Mouse (Mus musculus) CH12.LX (cell line): ENCODE results near the gene 4921504E06Rik. TPM values are rescaled to one million over a fixed set of nuclear protein-coding genes. Genes with fewer than 3 reads are reported as not detected.

Source experiments
- DNase-seq: peaks from one replicate; pipeline ENCODE4 v3.0.0-alpha.2; 2013; ENCODE audit errors: extremely low read depth
- H3K27ac ChIP-seq: 2 replicates; pipeline ENCODE4 v1.5.1; 2012; ENCODE audit warnings: low read depth, mild to moderate bottlenecking, control low read depth, moderate library complexity; ENCODE audit not compliant: insufficient read depth
- H3K27me3 ChIP-seq: replicated peaks from 2 replicates; pipeline ENCODE3; 2012; ENCODE audit warnings: inconsistent platforms
- H3K36me3 ChIP-seq, 2 experiments: replicated peaks in 1 of 2; 2 replicates each; pipeline versions ENCODE3 to v1.6.1; 2012; ENCODE audit warnings: inconsistent platforms in 1 of 2, low read length in 1 of 2, mild to moderate bottlenecking in 1 of 2, mixed read lengths in 1 of 2, moderate library complexity in 1 of 2; ENCODE audit not compliant: control insufficient read depth in 1 of 2, insufficient read depth in 1 of 2
- H3K4me1 ChIP-seq, 2 experiments: 2 replicates each; pipeline ENCODE4 v1.6.1; 2012; ENCODE audit warnings: inconsistent platforms in 1 of 2, moderate library complexity in 1 of 2; ENCODE audit not compliant: insufficient read depth in 2 of 2, control insufficient read depth in 1 of 2
- H3K4me2 ChIP-seq: 2 replicates; pipeline ENCODE4 v1.6.1; 2012; ENCODE audit warnings: low read depth, mild to moderate bottlenecking, control low read depth; ENCODE audit not compliant: poor library complexity, insufficient read depth, severe bottlenecking
- H3K4me3 ChIP-seq, 3 experiments: fragments of 150-350 bp in 1 of 3; sonication (generic) in 1 of 3; replicated peaks in 1 of 3; 2 replicates each; pipeline versions ENCODE3 to v1.5.1; 2011 to 2012; ENCODE audit warnings: low read depth in 2 of 3, low read length in 2 of 3, mild to moderate bottlenecking in 2 of 3, moderate library complexity in 2 of 3, control low read depth in 1 of 3, improper control_type of control experiment in 1 of 3, inconsistent platforms in 1 of 3, mixed read lengths in 1 of 3; ENCODE audit not compliant: poor library complexity in 1 of 3
- H3K79me2 ChIP-seq: replicated peaks from 2 replicates; pipeline ENCODE4 v1.6.1; 2012; ENCODE audit warnings: mild to moderate bottlenecking, moderate library complexity; ENCODE audit not compliant: control insufficient read depth, poor library complexity, insufficient read depth, severe bottlenecking; ENCODE audit errors: extremely low read depth
- H3K9ac ChIP-seq: 2 replicates; pipeline ENCODE4 v1.6.1; 2012; ENCODE audit warnings: low read depth, mild to moderate bottlenecking, control low read depth, moderate library complexity; ENCODE audit not compliant: insufficient read depth
- H3K9me3 ChIP-seq: replicated peaks from 2 replicates; pipeline ENCODE3; 2012; ENCODE audit warnings: low read length, inconsistent platforms, mixed read lengths
- CHD1 ChIP-seq: IDR thresholded peaks from 2 replicates; pipeline ENCODE4 v1.6.1; 2012; ENCODE audit warnings: low read depth, low read length, improper control_type of control experiment, inconsistent platforms
- E2F4 ChIP-seq: IDR thresholded peaks from 2 replicates; pipeline ENCODE4 v1.6.1; 2011; ENCODE audit warnings: low read depth, low read length, improper control_type of control experiment; ENCODE audit not compliant: insufficient replicate concordance
- ELF1 ChIP-seq: IDR thresholded peaks from 2 replicates; pipeline ENCODE4 v1.6.1; 2014; ENCODE audit warnings: low read depth, mild to moderate bottlenecking, inconsistent platforms, low read length, improper control_type of control experiment
- EP300 ChIP-seq: IDR thresholded peaks from 2 replicates; pipeline ENCODE4 v1.6.1; 2011; ENCODE audit warnings: low read length, improper control_type of control experiment
- GABPA ChIP-seq: IDR thresholded peaks from 2 replicates; pipeline ENCODE4 v1.6.1; 2012; ENCODE audit warnings: low read depth, low read length, improper control_type of control experiment, inconsistent platforms; ENCODE audit not compliant: insufficient replicate concordance
- IRF4 ChIP-seq: IDR thresholded peaks from 2 replicates; pipeline ENCODE4 v1.6.1; 2014; ENCODE audit warnings: low read depth, mild to moderate bottlenecking, inconsistent platforms, low read length, improper control_type of control experiment
- JUN ChIP-seq: IDR thresholded peaks from 2 replicates; pipeline ENCODE4 v1.6.1; 2011; ENCODE audit warnings: low read depth, mild to moderate bottlenecking, low read length, improper control_type of control experiment, moderate library complexity; ENCODE audit not compliant: insufficient read depth
- JUND ChIP-seq: conservative IDR thresholded peaks from 2 replicates; pipeline ENCODE4 v1.6.1; 2011; ENCODE audit warnings: low read depth, low read length, improper control_type of control experiment
- MAFK ChIP-seq: IDR thresholded peaks from 2 replicates; pipeline ENCODE4 v1.6.1; 2011; ENCODE audit warnings: low read length, improper control_type of control experiment; ENCODE audit not compliant: insufficient replicate concordance
- MAX ChIP-seq: IDR thresholded peaks from 2 replicates; pipeline ENCODE4 v1.6.1; 2011; ENCODE audit warnings: low read length, improper control_type of control experiment
- MEF2A ChIP-seq: IDR thresholded peaks from 2 replicates; pipeline ENCODE4 v1.6.1; 2014; ENCODE audit warnings: low read depth, mild to moderate bottlenecking, inconsistent platforms, low read length, improper control_type of control experiment, borderline replicate concordance
- NELFE ChIP-seq: IDR thresholded peaks from 2 replicates; pipeline ENCODE4 v1.6.1; 2011; ENCODE audit warnings: low read depth, low read length, improper control_type of control experiment
- PAX5 ChIP-seq: IDR thresholded peaks from 2 replicates; pipeline ENCODE4 v1.6.1; 2012; ENCODE audit warnings: low read length, inconsistent platforms, mixed read lengths
- POLR2AphosphoS2 ChIP-seq: IDR thresholded peaks from 2 replicates; pipeline ENCODE4 v1.6.1; 2011; ENCODE audit warnings: low read depth, low read length, improper control_type of control experiment
- RCOR1 ChIP-seq: conservative IDR thresholded peaks from 2 replicates; pipeline ENCODE4 v1.6.1; 2012; ENCODE audit warnings: low read depth, mild to moderate bottlenecking, inconsistent platforms, low read length, improper control_type of control experiment
- SMC3 ChIP-seq: IDR thresholded peaks from 2 replicates; pipeline ENCODE4 v1.6.1; 2011; ENCODE audit warnings: low read depth, low read length, improper control_type of control experiment
- TCF12 ChIP-seq: IDR thresholded peaks from 2 replicates; pipeline ENCODE4 v1.6.1; 2014; ENCODE audit warnings: low read depth, mild to moderate bottlenecking, inconsistent platforms, low read length, improper control_type of control experiment
- UBTF ChIP-seq: IDR thresholded peaks from 2 replicates; pipeline ENCODE4 v1.6.1; 2012; ENCODE audit warnings: low read depth, mild to moderate bottlenecking, inconsistent platforms, low read length, improper control_type of control experiment, moderate library complexity
- USF1 ChIP-seq: IDR thresholded peaks from 2 replicates; pipeline ENCODE4 v1.6.1; 2014; ENCODE audit warnings: low read depth, mild to moderate bottlenecking, inconsistent platforms, low read length, improper control_type of control experiment
- ZKSCAN1 ChIP-seq: IDR thresholded peaks from 2 replicates; pipeline ENCODE4 v1.6.1; 2012; ENCODE audit warnings: low read depth, inconsistent platforms, low read length, improper control_type of control experiment, borderline replicate concordance
- ZMIZ1 ChIP-seq: IDR thresholded peaks from 2 replicates; pipeline ENCODE4 v1.6.1; 2012; ENCODE audit warnings: low read depth, mild to moderate bottlenecking, inconsistent platforms, low read length, improper control_type of control experiment
- ZNF384 ChIP-seq: IDR thresholded peaks from 2 replicates; pipeline ENCODE4 v1.6.1; 2012; ENCODE audit warnings: low read depth, low read length, improper control_type of control experiment, inconsistent platforms
- dilution Hi-C: fragments of 300-500 bp; cut with MboI; formaldehyde crosslinking; loops from 2 replicates; pipeline ENCODE4 v1.14.3; 2020; ENCODE audit warnings: low sequenced_read_pairs; ENCODE audit not compliant: extremely low pct_unique_long_range_greater_than_20kb, extremely low pct_ligation_motif_present
- in situ Hi-C: fragments of 300-500 bp; cut with MboI; formaldehyde crosslinking; loops from 3 replicates; pipeline ENCODE4 v1.14.3; 2019; ENCODE audit warnings: low sequenced_read_pairs, low pct_ligation_motif_present, low pct_unique_long_range_greater_than_20kb, mixed read lengths
- polyA plus RNA-seq: library from polyadenylated mRNA; unstranded; fragments of >175 nt; gene quantifications from 2 replicates; pipeline ENCODE4 v1.2.1, GENCODE M21; 2012; ENCODE audit warnings: low read depth; ENCODE audit not compliant: insufficient read length
- total RNA-seq, 2 experiments: library from RNA; depleted of rRNA; stranded (reverse); fragments of 300-350 nt in 1 of 2; fragments of >200 nt in 1 of 2; gene quantifications; 2 replicates each; pipeline ENCODE4 v1.2.3; 2012 to 2014

4921504E06Rik gene
- total and polyA plus RNA-seq, 3 experiments = not detected

- Histone ChIP-seq H3K36me3 (no peaks in the 10 kb centered on the region), H3K4me3 (no peak overlapping the region), H3K27ac (no peak overlapping the region), H3K9me3 (no peaks in the 10 kb centered on the region), H3K9ac (no peak overlapping the region), H3K4me1 (no peaks in the 10 kb centered on the region)
- in situ Hi-C loops = loop anchor here (25.0 kb wide), 1 partner anchor 290 kb away; no protein-coding TSS in a partner anchor
- no peak for TF ChIP-seq E2F4
- no peak for TF ChIP-seq UBTF
- TF ChIP-seq, all 38 proteins: peak for 0
- Histone ChIP-seq H3K4me2 (no peak overlapping the region), H3K27me3 (no peaks in the 10 kb centered on the region), H3K79me2 (no peaks in the 10 kb centered on the region)
- dilution Hi-C loops = no loop called here
- DNase-seq = no peak
Measured at GRCm38 (mm10) chr2:19422226-19422625, 131.5 kb downstream of the 4921504E06Rik start.

DNA sequence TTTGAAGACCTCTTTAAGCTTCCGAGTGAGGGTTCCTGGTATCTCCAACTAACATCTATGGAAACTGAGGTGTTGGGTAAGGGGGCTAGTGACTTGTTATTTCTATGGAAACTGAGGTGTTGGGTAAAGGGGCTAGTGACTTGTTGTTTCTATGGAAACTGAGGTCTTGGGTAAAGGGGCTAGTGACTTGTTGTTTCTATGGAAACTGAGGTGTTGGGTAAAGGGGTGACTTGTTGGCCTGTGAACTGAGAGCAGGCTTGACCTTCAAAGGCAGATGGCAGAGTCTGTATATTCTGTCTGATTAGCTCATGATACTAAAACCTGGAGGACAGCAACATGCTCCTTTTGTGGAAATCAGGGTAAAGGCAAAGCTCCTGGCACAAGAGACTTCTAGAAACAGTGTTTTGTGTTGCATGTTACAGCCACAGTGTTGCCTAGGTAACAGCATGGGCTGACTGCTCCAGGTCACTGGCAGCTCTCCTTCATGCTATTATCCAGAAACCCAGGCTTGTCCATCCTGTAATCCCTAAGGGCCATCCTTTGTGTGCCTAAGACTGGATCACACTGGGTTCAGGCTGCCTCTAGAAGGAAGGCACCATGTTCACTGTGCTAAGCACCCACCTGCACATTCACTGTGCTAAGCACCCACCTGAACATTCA, 133.9 kb downstream of the 4921504E06Rik start:
- Histone ChIP-seq H3K4me3 (no peak overlapping the region), H3K4me1 (no peaks in the 10 kb centered on the region), H3K9me3 (no peaks in the 10 kb centered on the region), H3K79me2 (no peaks in the 10 kb centered on the region), H3K4me2 (no peak overlapping the region), H3K27ac (no peak overlapping the region), H3K36me3 (no peaks in the 10 kb centered on the region), H3K27me3 (no peaks in the 10 kb centered on the region), H3K9ac (no peak overlapping the region)
- dilution Hi-C loops (no loop called here), in situ Hi-C loops (loop anchor here (10.0 to 25.0 kb wide), 2 partner anchors 292 to 475 kb away; no protein-coding TSS in a partner anchor)
- TF ChIP-seq E2F4 (no peak), SMC3 (no peak), PAX5 (no peak), ELF1 (no peak), TCF12 (no peak), UBTF (no peak), GABPA (no peak), ZNF384 (no peak), JUND (no peak), JUN (no peak), RCOR1 (no peak), POLR2AphosphoS2 (no peak), ZMIZ1 (no peak)
- DNase-seq = no peak

DNA sequence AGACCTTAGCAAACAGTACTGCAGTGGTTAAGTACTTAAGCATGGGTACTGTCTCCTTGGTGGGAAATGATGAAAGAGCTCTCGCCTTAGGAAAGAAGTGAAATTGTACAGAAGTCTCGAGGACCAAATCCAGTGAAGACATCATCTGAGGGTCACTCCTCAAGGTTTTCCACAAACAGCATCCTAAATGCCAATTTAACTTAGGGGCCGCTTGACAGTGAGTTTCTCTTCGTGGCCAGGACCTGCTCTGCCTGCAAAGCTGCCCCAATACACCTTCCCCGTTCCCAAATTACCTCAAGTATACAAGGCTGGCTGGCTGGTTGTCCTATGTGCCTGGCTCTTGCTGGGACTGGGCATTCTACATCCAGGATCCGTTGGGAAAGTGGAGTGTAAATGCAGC, 137.6 kb downstream of the 4921504E06Rik start:
- H3K4me2 ChIP-seq = no peak overlapping the region
- no peaks in the 10 kb centered on the region for H3K27me3 ChIP-seq
- in situ Hi-C loops (loop anchor here (10.0 to 25.0 kb wide), 2 partner anchors 296 to 479 kb away; no protein-coding TSS in a partner anchor), dilution Hi-C loops (no loop called here)
- H3K27ac ChIP-seq = no peak overlapping the region
- H3K79me2 ChIP-seq = no peaks in the 10 kb centered on the region
- H3K36me3 ChIP-seq = no peaks in the 10 kb centered on the region
- no peak overlapping the region for H3K9ac ChIP-seq
- H3K9me3 ChIP-seq = peaks cover 2% of the 10 kb centered on the region
- no peak for DNase-seq
- no peak overlapping the region for H3K4me3 ChIP-seq
- TF ChIP-seq MAFK = no peak
- TF ChIP-seq MEF2A = no peak
- no peak for TF ChIP-seq USF1
- TF ChIP-seq IRF4 = no peak
- no peak for TF ChIP-seq SMC3
- TF ChIP-seq UBTF = no peak
- TF ChIP-seq ELF1 = no peak
- TF ChIP-seq POLR2AphosphoS2 = no peak
- no peak for TF ChIP-seq CHD1
- no peak for TF ChIP-seq NELFE
- TF ChIP-seq MAX = no peak
- TF ChIP-seq EP300 = no peak
- TF ChIP-seq JUN = no peak
- no peak for TF ChIP-seq ZKSCAN1
- no peaks in the 10 kb centered on the region for H3K4me1 ChIP-seq
